Mouse (Mus musculus): Measurements from ENCODE around the gene Pik3r5. TPM values are rescaled to one million over a fixed set of nuclear protein-coding genes. Genes with fewer than 3 reads are reported as not detected.

The Pik3r5 gene
- total RNA-seq, 2 experiments from 2014 or later = 0.43 to 0.56 TPM

- TF ChIP-seq CTCF (IDR thresholded peaks at IDR 0.05) = no peak
- Histone ChIP-seq H3K27ac (no peak overlapping the region), H3K4me3 (no peak overlapping the region)
- intact Hi-C loops (cut with DNase I) = loop anchor here (5.0 to 10.0 kb wide), 2 partner anchors 513 to 585 kb away; no protein-coding TSS in a partner anchor
- no peak for DNase-seq
These were observed 24.5 kb upstream of the Pik3r5 start for GRCm38 (mm10) chr11:68407266-68407926.

- no peak overlapping the region for H3K4me3 ChIP-seq
- H3K27ac ChIP-seq = no peak overlapping the region
- TF ChIP-seq CTCF (IDR thresholded peaks at IDR 0.05) = peak; percentile 93
- intact Hi-C loops (cut with DNase I) = loop anchor here (1.0 to 10.0 kb wide), 4 partner anchors 195 to 586 kb away; no protein-coding TSS in a partner anchor
- peak; percentile 78 for DNase-seq
These were observed 23.8 kb upstream of the Pik3r5 start for GRCm38 (mm10) chr11:68408127-68408526.

- intact Hi-C loops (cut with DNase I) = no loop called here
- Histone ChIP-seq H3K4me3 (no peak overlapping the region), H3K27ac (no peak overlapping the region)
- TF ChIP-seq CTCF (IDR thresholded peaks at IDR 0.05) = no peak
- no peak for DNase-seq
These were observed 14.9 kb upstream of the Pik3r5 start for GRCm38 (mm10) chr11:68417001-68417400.

GRCm38 (mm10) chr11:68417831-68418230 lies 14.1 kb upstream of the Pik3r5 start:
- DNase-seq = peak; percentile 48
- Histone ChIP-seq H3K27ac (no peak overlapping the region), H3K4me3 (no peak overlapping the region)
- peak; percentile 89 for TF ChIP-seq CTCF (IDR thresholded peaks at IDR 0.05)
- intact Hi-C loops (cut with DNase I) = no loop called here

- no peak for TF ChIP-seq CTCF (IDR thresholded peaks at IDR 0.05)
- Histone ChIP-seq H3K27ac (no peak overlapping the region), H3K4me3 (no peak overlapping the region)
- intact Hi-C loops (cut with DNase I) = no loop called here
- no peak for DNase-seq
These were observed 6.2 kb upstream of the Pik3r5 start for GRCm38 (mm10) chr11:68425492-68426315.

- H3K4me3 ChIP-seq = no peak overlapping the region
- no peak for TF ChIP-seq CTCF (IDR thresholded peaks at IDR 0.05)
- intact Hi-C loops (cut with DNase I) = no loop called here
- no peak overlapping the region for H3K27ac ChIP-seq
- no peak for DNase-seq
These were observed 4.8 kb upstream of the Pik3r5 start for GRCm38 (mm10) chr11:68427083-68427570.

GRCm38 (mm10) chr11:68430662-68431061 lies 1.3 kb upstream of the Pik3r5 start:
- no peak for TF ChIP-seq CTCF (IDR thresholded peaks at IDR 0.05)
- intact Hi-C loops (cut with DNase I) = no loop called here
- no peak overlapping the region for H3K4me3 ChIP-seq
- DNase-seq = no peak
- peak overlapping the region; percentile 54; the same call in 1 of the 2 replicates for H3K27ac ChIP-seq

- Histone ChIP-seq H3K27ac (0 out of 2 replicates have a peak overlapping the region, but pooled peaks have one; percentile 54), H3K4me3 (peak overlapping the region; percentile 72)
- no peak for TF ChIP-seq CTCF (IDR thresholded peaks at IDR 0.05)
- DNase-seq = no peak
- intact Hi-C loops (cut with DNase I) = no loop called here
These were observed 570 bp downstream of the Pik3r5 start for GRCm38 (mm10) chr11:68432361-68433021.

- Histone ChIP-seq H3K27ac (no peak overlapping the region), H3K4me3 (no peak overlapping the region)
- TF ChIP-seq CTCF (IDR thresholded peaks at IDR 0.05) = no peak
- intact Hi-C loops (cut with DNase I) = no loop called here
- no peak for DNase-seq
These were observed 1.6 kb downstream of the Pik3r5 start for GRCm38 (mm10) chr11:68433534-68433933.

- TF ChIP-seq CTCF (IDR thresholded peaks at IDR 0.05) = no peak
- Histone ChIP-seq H3K27ac (no peak overlapping the region), H3K4me3 (no peak overlapping the region)
- intact Hi-C loops (cut with DNase I) = no loop called here
- no peak for DNase-seq
These were observed 2.8 kb downstream of the Pik3r5 start for GRCm38 (mm10) chr11:68434697-68435096.

- TF ChIP-seq CTCF (IDR thresholded peaks at IDR 0.05) = no peak
- intact Hi-C loops (cut with DNase I) = no loop called here
- no peak for DNase-seq
- H3K4me3 ChIP-seq = no peak overlapping the region
- H3K27ac ChIP-seq = no peak overlapping the region
These were observed 3.7 kb downstream of the Pik3r5 start for GRCm38 (mm10) chr11:68435601-68436000.

- H3K27ac ChIP-seq = no peak overlapping the region
- TF ChIP-seq CTCF (IDR thresholded peaks at IDR 0.05) = no peak
- no peak overlapping the region for H3K4me3 ChIP-seq
- DNase-seq = no peak
- intact Hi-C loops (cut with DNase I) = no loop called here
These were observed 4.5 kb downstream of the Pik3r5 start for GRCm38 (mm10) chr11:68436376-68436775.

GRCm38 (mm10) chr11:68440100-68440499 lies 8.2 kb downstream of the Pik3r5 start:
- no peak for DNase-seq
- no peak for TF ChIP-seq CTCF (IDR thresholded peaks at IDR 0.05)
- intact Hi-C loops (cut with DNase I) = no loop called here
- Histone ChIP-seq H3K4me3 (no peak overlapping the region), H3K27ac (no peak overlapping the region)
